Mouse (Mus musculus): ENCODE measurements around the gene Ntn4. TPM values are rescaled to one million over a fixed set of nuclear protein-coding genes. Genes with fewer than 3 reads are reported as not detected.

Gene Ntn4
- polyA plus RNA-seq, 1 experiment from 2014 or later, result 1.3 TPM

- WGBS, result 73% methylated on average over 14 of the region's 14 CpGs
- ATAC-seq (replicated peaks), result no peak
- no peak overlapping the region for H3K4me2 ChIP-seq (replicated peaks)
- no peaks in the 10 kb centered on the region for H3K36me3 ChIP-seq
- no peaks in the 10 kb centered on the region for H3K27me3 ChIP-seq
- no peak overlapping the region for H3K4me3 ChIP-seq
- no peaks in the 10 kb centered on the region for H3K9me3 ChIP-seq
- 0 out of 2 replicates have a peak, but pooled peaks cover 4% of the 10 kb centered on the region for H3K4me1 ChIP-seq
- H3K9ac ChIP-seq (replicated peaks), result no peak overlapping the region
- no peak overlapping the region for H3K27ac ChIP-seq (replicated peaks)
Observed at GRCm38 (mm10) chr10:93751302-93751701, 110.8 kb downstream of the Ntn4 start.

DNA sequence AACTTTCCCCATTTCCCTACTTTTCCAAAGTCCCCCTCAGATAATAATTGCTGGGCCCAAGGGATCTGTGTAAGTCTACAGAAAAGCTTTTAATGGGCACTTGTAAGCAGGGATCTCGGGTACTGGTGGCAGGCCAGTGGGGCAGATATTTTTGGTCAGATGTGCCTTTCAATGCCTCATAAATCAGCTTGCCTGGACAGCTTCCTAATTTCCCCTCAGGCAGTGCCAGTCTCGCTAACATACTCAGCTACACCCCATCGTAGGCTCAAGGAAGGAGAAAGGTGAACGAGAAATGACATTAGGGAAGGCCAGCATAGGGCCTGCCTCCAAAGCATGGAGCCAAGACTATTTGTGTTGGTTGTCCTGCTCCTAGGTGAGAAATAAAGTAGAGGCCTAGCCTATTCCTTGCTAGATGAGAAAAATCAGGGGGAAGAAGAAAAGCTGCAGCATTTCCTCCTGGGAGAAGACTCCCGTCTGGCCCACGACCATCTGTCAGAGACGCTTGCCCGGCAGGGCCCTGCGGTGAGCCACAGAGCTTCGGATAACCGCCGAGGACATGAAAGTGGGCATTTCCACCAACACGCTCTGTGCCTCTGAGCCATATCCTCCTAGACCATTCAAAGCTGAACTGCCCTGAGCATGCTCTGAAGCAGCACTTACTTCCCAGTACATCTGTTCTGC lies 113.4 kb downstream of the Ntn4 start:
- Histone ChIP-seq H3K4me1 (0 out of 2 replicates have a peak, but pooled peaks cover 4% of the 10 kb centered on the region), H3K36me3 (no peaks in the 10 kb centered on the region), H3K9me3 (no peaks in the 10 kb centered on the region), H3K27me3 (no peaks in the 10 kb centered on the region), H3K4me3 (no peak overlapping the region), H3K27ac (replicated peaks) (no peak overlapping the region), H3K9ac (replicated peaks) (no peak overlapping the region), H3K4me2 (replicated peaks) (no peak overlapping the region)
- 77% methylated on average over 13 of the region's 13 CpGs for WGBS
- ATAC-seq (replicated peaks), result no peak

DNA sequence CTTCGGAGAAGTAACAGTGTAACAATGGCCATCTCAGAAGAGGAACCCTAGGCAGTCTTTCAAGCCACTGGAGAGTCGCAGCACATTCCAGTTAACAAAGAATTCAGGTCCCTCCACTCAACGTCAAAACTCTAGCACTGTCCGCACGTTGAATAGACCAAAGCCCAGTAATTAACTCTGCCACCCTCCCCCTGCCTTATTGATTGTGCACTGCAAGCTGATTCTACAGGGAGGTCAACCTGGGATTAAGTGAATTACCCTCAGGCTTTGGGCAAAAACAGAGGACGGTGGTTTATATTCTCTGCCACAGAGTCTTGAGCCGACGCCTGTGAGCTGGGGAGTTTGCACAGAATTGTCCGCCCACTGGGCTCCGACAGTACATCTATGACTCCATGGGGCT lies 115.7 kb downstream of the Ntn4 start:
- Histone ChIP-seq H3K4me2 (replicated peaks) (no peak overlapping the region), H3K36me3 (no peaks in the 10 kb centered on the region), H3K9ac (replicated peaks) (no peak overlapping the region), H3K27me3 (no peaks in the 10 kb centered on the region), H3K27ac (replicated peaks) (no peak overlapping the region), H3K9me3 (no peaks in the 10 kb centered on the region), H3K4me1 (0 out of 2 replicates have a peak, but pooled peaks cover 6% of the 10 kb centered on the region), H3K4me3 (no peak overlapping the region)
- no peak for ATAC-seq (replicated peaks)
- 9% methylated on average over 10 of the region's 10 CpGs for WGBS

GRCm38 (mm10) chr10:93759644-93760043 lies 119.2 kb downstream of the Ntn4 start:
- H3K27ac ChIP-seq (replicated peaks), result no peak overlapping the region
- ATAC-seq (replicated peaks), result no peak
- H3K4me2 ChIP-seq (replicated peaks), result no peak overlapping the region
- no peaks in the 10 kb centered on the region for H3K36me3 ChIP-seq
- H3K9ac ChIP-seq (replicated peaks), result no peak overlapping the region
- H3K9me3 ChIP-seq, result no peaks in the 10 kb centered on the region
- H3K4me1 ChIP-seq, result 0 out of 2 replicates have a peak, but pooled peaks cover 6% of the 10 kb centered on the region
- WGBS, result 61% methylated on average over 4 of the region's 4 CpGs
- no peak overlapping the region for H3K4me3 ChIP-seq
- H3K27me3 ChIP-seq, result no peaks in the 10 kb centered on the region

GRCm38 (mm10) chr10:93760429-93760828 lies 119.9 kb downstream of the Ntn4 start:
- H3K4me1 ChIP-seq, result 0 out of 2 replicates have a peak, but pooled peaks cover 6% of the 10 kb centered on the region
- WGBS, result 75% methylated on average over 5 of the region's 5 CpGs
- ATAC-seq (replicated peaks), result no peak

GRCm38 (mm10) chr10:93763074-93763473 lies 122.6 kb downstream of the Ntn4 start:
- 38% methylated on average over 5 of the region's 5 CpGs for WGBS
- Histone ChIP-seq H3K4me3 (no peak overlapping the region), H3K4me2 (replicated peaks) (no peak overlapping the region), H3K27me3 (no peaks in the 10 kb centered on the region), H3K27ac (replicated peaks) (no peak overlapping the region), H3K4me1 (peaks cover 7% of the 10 kb centered on the region), H3K9me3 (no peaks in the 10 kb centered on the region), H3K9ac (replicated peaks) (no peak overlapping the region), H3K36me3 (no peaks in the 10 kb centered on the region)
- no peak for ATAC-seq (replicated peaks)

More at GRCm38 (mm10) chr10:93760429-93760828, 119.9 kb downstream of the Ntn4 start:
- H3K9ac ChIP-seq (replicated peaks), result no peak overlapping the region
- no peaks in the 10 kb centered on the region for H3K36me3 ChIP-seq
- H3K27me3 ChIP-seq, result no peaks in the 10 kb centered on the region
- no peak overlapping the region for H3K4me3 ChIP-seq
- no peak overlapping the region for H3K4me2 ChIP-seq (replicated peaks)
- no peaks in the 10 kb centered on the region for H3K9me3 ChIP-seq
- no peak overlapping the region for H3K27ac ChIP-seq (replicated peaks)

- Histone ChIP-seq H3K4me2 (replicated peaks) (no peak overlapping the region), H3K27me3 (no peaks in the 10 kb centered on the region), H3K4me1 (peaks cover 10% of the 10 kb centered on the region), H3K36me3 (no peaks in the 10 kb centered on the region), H3K4me3 (no peak overlapping the region), H3K9me3 (no peaks in the 10 kb centered on the region), H3K9ac (replicated peaks) (no peak overlapping the region), H3K27ac (replicated peaks) (no peak overlapping the region)
- 89% methylated on average over 5 of the region's 5 CpGs for WGBS
- ATAC-seq (replicated peaks), result no peak
Observed at GRCm38 (mm10) chr10:93766221-93766620, 125.7 kb downstream of the Ntn4 start.

DNA sequence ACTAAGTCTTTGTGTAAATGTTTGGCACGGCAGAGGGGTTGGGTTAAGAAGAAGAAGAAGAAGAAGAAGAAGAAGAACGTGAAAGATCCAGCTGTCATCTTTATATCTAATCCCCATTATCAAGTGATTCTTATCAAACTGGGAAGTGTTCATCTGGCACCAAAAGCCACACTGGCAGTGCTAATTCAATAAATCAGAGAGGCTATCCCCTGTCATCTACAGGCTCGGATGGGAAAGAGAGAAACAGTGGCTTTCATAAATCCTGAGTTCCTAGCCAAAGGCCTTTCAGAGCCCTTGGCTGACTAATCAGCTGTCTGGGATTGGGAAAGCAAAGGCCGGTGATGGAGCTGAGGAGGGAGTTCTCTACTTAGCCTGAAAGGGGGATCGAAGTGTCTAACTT lies 126.8 kb downstream of the Ntn4 start:
- no peak overlapping the region for H3K27ac ChIP-seq (replicated peaks)

DNA sequence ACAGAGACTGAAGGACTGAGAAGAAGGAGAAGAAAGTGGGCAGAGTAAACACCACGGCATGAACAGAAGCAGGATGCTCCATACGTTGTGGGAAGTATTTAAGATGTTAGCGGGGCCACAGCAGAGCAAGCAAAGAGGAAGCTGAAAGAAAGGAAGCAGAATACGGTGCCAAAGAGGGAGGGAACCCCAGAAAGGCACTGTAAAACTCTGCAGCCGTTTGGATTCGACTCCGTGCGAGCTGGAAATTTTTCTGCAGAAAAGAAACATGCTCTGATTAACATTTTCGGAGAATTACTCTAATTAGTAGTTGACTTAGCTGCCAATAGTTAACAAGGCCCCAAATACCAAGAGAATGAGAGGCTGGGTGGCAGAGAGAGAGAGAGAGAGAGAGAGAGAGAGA lies 127.7 kb downstream of the Ntn4 start:
- 21% methylated on average over 9 of the region's 9 CpGs for WGBS
- ATAC-seq (replicated peaks), result peak; percentile 60
- H3K4me1 ChIP-seq, result peaks cover 13% of the 10 kb centered on the region

More for the DNA sequence above, 126.8 kb downstream of the Ntn4 start:
- ATAC-seq (replicated peaks), result no peak
- Histone ChIP-seq H3K9me3 (no peaks in the 10 kb centered on the region), H3K9ac (replicated peaks) (no peak overlapping the region), H3K4me3 (no peak overlapping the region), H3K4me1 (peaks cover 13% of the 10 kb centered on the region), H3K4me2 (replicated peaks) (no peak overlapping the region), H3K27me3 (no peaks in the 10 kb centered on the region), H3K36me3 (no peaks in the 10 kb centered on the region)
- 58% methylated on average over 5 of the region's 5 CpGs for WGBS

DNA sequence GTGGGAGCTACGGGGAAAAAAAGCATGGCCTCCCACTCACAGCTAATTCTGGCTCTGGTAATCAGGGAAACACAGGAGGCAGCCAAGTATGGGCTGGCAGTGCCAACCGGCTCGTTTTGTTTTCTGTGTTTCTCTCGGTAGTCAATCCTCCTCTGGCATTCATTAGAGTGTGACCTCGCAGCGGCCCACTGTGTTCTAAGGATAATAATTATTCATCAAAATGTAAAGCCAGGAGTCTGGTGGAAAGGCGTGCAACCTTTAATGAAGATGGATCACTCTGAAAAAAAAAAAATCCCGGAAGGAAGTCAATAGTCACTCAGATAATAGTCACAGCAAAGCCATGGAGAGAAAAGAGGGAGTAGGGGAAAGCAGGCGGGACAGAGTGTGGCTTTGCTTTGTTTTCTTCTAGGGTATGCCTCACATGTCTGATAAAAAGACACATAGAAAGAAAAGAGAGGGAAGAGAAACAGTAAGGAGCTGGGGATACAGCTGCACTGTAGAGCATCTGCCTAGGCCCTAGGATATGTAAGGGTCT lies 131.5 kb downstream of the Ntn4 start:
- Histone ChIP-seq H3K27me3 (no peaks in the 10 kb centered on the region), H3K9me3 (no peaks in the 10 kb centered on the region), H3K27ac (replicated peaks) (0 out of 2 replicates have a peak overlapping the region, but pooled peaks have one; percentile 43), H3K9ac (replicated peaks) (no peak overlapping the region), H3K4me1 (peaks cover 13% of the 10 kb centered on the region), H3K36me3 (no peaks in the 10 kb centered on the region), H3K4me2 (replicated peaks) (no peak overlapping the region), H3K4me3 (no peak overlapping the region)
- WGBS, result 7% methylated on average over 9 of the region's 9 CpGs
- peak; percentile 71 for ATAC-seq (replicated peaks)

More for the DNA sequence above, 127.7 kb downstream of the Ntn4 start:
- Histone ChIP-seq H3K9me3 (no peaks in the 10 kb centered on the region), H3K27me3 (no peaks in the 10 kb centered on the region), H3K36me3 (no peaks in the 10 kb centered on the region), H3K4me2 (replicated peaks) (0 out of 2 replicates have a peak overlapping the region, but pooled peaks have one; percentile 12), H3K9ac (replicated peaks) (no peak overlapping the region), H3K4me3 (no peak overlapping the region), H3K27ac (replicated peaks) (no peak overlapping the region)

DNA sequence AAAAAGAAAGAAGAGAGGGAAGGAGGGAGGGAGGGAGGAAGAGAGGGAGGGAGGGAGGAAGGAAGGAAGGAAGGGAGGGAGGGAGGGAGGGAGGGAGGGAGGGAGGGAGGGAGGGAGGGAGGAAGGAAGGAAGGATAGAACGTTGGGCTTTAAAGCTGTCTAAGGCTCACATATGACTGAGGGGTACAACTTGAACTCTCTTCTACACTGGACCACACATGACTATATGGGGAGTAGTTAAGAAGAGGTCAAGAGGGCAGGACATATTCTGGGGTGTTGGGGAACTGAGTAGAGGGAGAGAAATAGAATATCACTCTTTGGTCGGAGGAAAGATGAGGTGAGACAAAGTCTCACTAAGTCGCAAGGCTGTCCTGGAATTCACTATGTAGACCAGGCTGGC lies 132.0 kb downstream of the Ntn4 start:
- Histone ChIP-seq H3K27me3 (no peaks in the 10 kb centered on the region), H3K9me3 (no peaks in the 10 kb centered on the region), H3K4me1 (peaks cover 13% of the 10 kb centered on the region), H3K4me2 (replicated peaks) (no peak overlapping the region), H3K27ac (replicated peaks) (0 out of 2 replicates have a peak overlapping the region, but pooled peaks have one; percentile 43), H3K9ac (replicated peaks) (no peak overlapping the region), H3K4me3 (no peak overlapping the region), H3K36me3 (no peaks in the 10 kb centered on the region)
- WGBS, result 76% methylated on average over 3 of the region's 3 CpGs
- no peak for ATAC-seq (replicated peaks)

GRCm38 (mm10) chr10:93776731-93777151 lies 136.3 kb downstream of the Ntn4 start:
- Histone ChIP-seq H3K36me3 (no peaks in the 10 kb centered on the region), H3K4me2 (replicated peaks) (no peak overlapping the region), H3K9me3 (no peaks in the 10 kb centered on the region), H3K27ac (replicated peaks) (no peak overlapping the region), H3K4me1 (peaks cover 3% of the 10 kb centered on the region; the same call in 1 of the 2 replicates), H3K9ac (replicated peaks) (no peak overlapping the region), H3K27me3 (no peaks in the 10 kb centered on the region), H3K4me3 (no peak overlapping the region)
- WGBS, result 54% methylated on average over 5 of the region's 5 CpGs
- ATAC-seq (replicated peaks), result no peak
